Mouse (Mus musculus) MEL (cell line): ENCODE data around the gene Txndc5. TPM values are rescaled to one million over a fixed set of nuclear protein-coding genes. Genes with fewer than 3 reads are reported as not detected.

Source experiments
- DNase-seq: peaks from one replicate; pipeline ENCODE4 v3.0.0; 2011; ENCODE audit warnings: low read depth, low spot score
- H3K27ac ChIP-seq: 2 replicates; pipeline ENCODE4 v1.5.1; 2012; ENCODE audit warnings: low read depth, mild to moderate bottlenecking, control low read depth, low read length, moderate library complexity; ENCODE audit not compliant: control insufficient read depth
- H3K27me3 ChIP-seq, 2 experiments: fragments of 150-350 bp in 1 of 2; sonication (generic) in 1 of 2; 2 replicates each; pipeline ENCODE4 v1.6.1; 2012; ENCODE audit warnings: low read length in 2 of 2, mild to moderate bottlenecking in 2 of 2, improper control_type of control experiment in 1 of 2, moderate library complexity in 1 of 2; ENCODE audit not compliant: insufficient read depth in 2 of 2, control insufficient read depth in 1 of 2
- H3K36me3 ChIP-seq, 2 experiments: 2 replicates each; pipeline ENCODE4 v1.6.1; 2012 to 2014; ENCODE audit warnings: low read length in 2 of 2, improper control_type of control experiment in 1 of 2, inconsistent platforms in 1 of 2, mild to moderate bottlenecking in 1 of 2; ENCODE audit not compliant: insufficient read depth in 2 of 2, control insufficient read depth in 1 of 2
- H3K4me1 ChIP-seq, 2 experiments: fragments of 150-350 bp in 1 of 2; sonication (generic) in 1 of 2; 2 replicates each; pipeline ENCODE4 v1.6.1; 2012; ENCODE audit warnings: low read length in 2 of 2, improper control_type of control experiment in 1 of 2, mild to moderate bottlenecking in 1 of 2; ENCODE audit not compliant: insufficient read depth in 2 of 2, control insufficient read depth in 1 of 2
- H3K4me3 ChIP-seq, 2 experiments: fragments of 150-350 bp in 1 of 2; sonication (generic) in 1 of 2; 2 replicates each; pipeline ENCODE4 v1.5.1; 2012; ENCODE audit warnings: low read depth in 2 of 2, low read length in 2 of 2, mild to moderate bottlenecking in 2 of 2, moderate library complexity in 2 of 2, control low read depth in 1 of 2, improper control_type of control experiment in 1 of 2; ENCODE audit not compliant: control insufficient read depth in 1 of 2, insufficient read depth in 1 of 2
- H3K79me2 ChIP-seq: 2 replicates; pipeline ENCODE4 v1.6.1; 2012; ENCODE audit warnings: mild to moderate bottlenecking, low read length, moderate library complexity; ENCODE audit not compliant: control insufficient read depth, poor library complexity, insufficient read depth
- H3K9ac ChIP-seq: 2 replicates; pipeline ENCODE4 v1.6.1; 2012; ENCODE audit warnings: low read depth, mild to moderate bottlenecking, control low read depth, low read length, moderate library complexity; ENCODE audit not compliant: control insufficient read depth, poor library complexity, severe bottlenecking
- H3K9me3 ChIP-seq: fragments of 150-350 bp; sonication (generic); replicated peaks from 2 replicates; pipeline ENCODE4 v1.6.1; 2012; ENCODE audit warnings: mild to moderate bottlenecking, low read length, improper control_type of control experiment, moderate library complexity; ENCODE audit not compliant: insufficient read depth
- CHD1 ChIP-seq: IDR thresholded peaks from 2 replicates; pipeline ENCODE4 v1.6.1; 2012; ENCODE audit warnings: low read depth, mild to moderate bottlenecking, inconsistent platforms, low read length, improper control_type of control experiment
- CHD2 ChIP-seq: IDR thresholded peaks from 2 replicates; pipeline ENCODE4 v1.6.1; 2011; ENCODE audit warnings: low read length, improper control_type of control experiment
- E2F4 ChIP-seq: IDR thresholded peaks from 2 replicates; pipeline ENCODE4 v1.6.1; 2011; ENCODE audit warnings: low read depth, low read length, improper control_type of control experiment, borderline replicate concordance
- ELF1 ChIP-seq: IDR thresholded peaks from 2 replicates; pipeline ENCODE4 v1.6.1; 2014; ENCODE audit warnings: low read depth, mild to moderate bottlenecking, inconsistent platforms, low read length, improper control_type of control experiment, moderate library complexity
- ETS1 ChIP-seq: IDR thresholded peaks from 2 replicates; pipeline ENCODE4 v1.6.1; 2012; ENCODE audit warnings: low read depth, mild to moderate bottlenecking, inconsistent platforms, low read length, improper control_type of control experiment, moderate library complexity
- GABPA ChIP-seq: IDR thresholded peaks from 2 replicates; pipeline ENCODE4 v1.6.1; 2012; ENCODE audit warnings: low read depth, mild to moderate bottlenecking, inconsistent platforms, low read length, improper control_type of control experiment, moderate library complexity
- GATA1 ChIP-seq: IDR thresholded peaks from 2 replicates; pipeline ENCODE4 v1.6.1; 2011; ENCODE audit warnings: low read depth, low read length, improper control_type of control experiment
- HCFC1 ChIP-seq: IDR thresholded peaks from 2 replicates; pipeline ENCODE4 v1.6.1; 2012; ENCODE audit warnings: low read depth, mild to moderate bottlenecking, inconsistent platforms, low read length, improper control_type of control experiment, moderate library complexity
- JUND ChIP-seq: IDR thresholded peaks from 2 replicates; pipeline ENCODE4 v1.6.1; 2011; ENCODE audit warnings: low read depth, mild to moderate bottlenecking, improper control_type of control experiment, low read length
- KAT2A ChIP-seq: conservative IDR thresholded peaks from 2 replicates; pipeline ENCODE4 v1.6.1; 2012; ENCODE audit warnings: low read depth, low read length, improper control_type of control experiment, inconsistent platforms
- MAZ ChIP-seq: IDR thresholded peaks from 2 replicates; pipeline ENCODE4 v1.6.1; 2012; ENCODE audit warnings: low read depth, mild to moderate bottlenecking, inconsistent platforms, low read length, improper control_type of control experiment
- MEF2A ChIP-seq: IDR thresholded peaks from 2 replicates; pipeline ENCODE4 v1.6.1; 2014; ENCODE audit warnings: low read depth, mild to moderate bottlenecking, inconsistent platforms, low read length, improper control_type of control experiment; ENCODE audit not compliant: poor library complexity, insufficient replicate concordance, severe bottlenecking; ENCODE audit errors: extremely low read depth
- MYB ChIP-seq: IDR thresholded peaks from 2 replicates; pipeline ENCODE4 v1.6.1; 2011; ENCODE audit warnings: mild to moderate bottlenecking, low read depth, low read length, improper control_type of control experiment
- MYC ChIP-seq: IDR thresholded peaks from 2 replicates; pipeline ENCODE4 v1.6.1; 2011; ENCODE audit warnings: low read depth, mild to moderate bottlenecking, low read length, improper control_type of control experiment, moderate library complexity
- NELFE ChIP-seq: IDR thresholded peaks from 2 replicates; pipeline ENCODE4 v1.6.1; 2011; ENCODE audit warnings: low read depth, low read length, improper control_type of control experiment
- POLR2AphosphoS5 ChIP-seq: IDR thresholded peaks from 2 replicates; pipeline ENCODE4 v1.6.1; 2012; ENCODE audit warnings: low read depth, borderline replicate concordance, mild to moderate bottlenecking, inconsistent platforms, low read length, moderate library complexity, mixed read lengths
- RAD21 ChIP-seq: IDR thresholded peaks from 2 replicates; pipeline ENCODE4 v1.6.1; 2011; ENCODE audit warnings: mild to moderate bottlenecking, low read depth, low read length, improper control_type of control experiment
- RCOR1 ChIP-seq: IDR thresholded peaks from 2 replicates; pipeline ENCODE4 v1.6.1; 2012; ENCODE audit warnings: low read depth, mild to moderate bottlenecking, inconsistent platforms, low read length, improper control_type of control experiment
- SIN3A ChIP-seq: IDR thresholded peaks from 2 replicates; pipeline ENCODE4 v1.6.1; 2012; ENCODE audit warnings: low read length, improper control_type of control experiment, inconsistent platforms
- SMC3 ChIP-seq: IDR thresholded peaks from 2 replicates; pipeline ENCODE4 v1.6.1; 2011; ENCODE audit warnings: low read depth, low read length, improper control_type of control experiment
- TAL1 ChIP-seq: IDR thresholded peaks from 2 replicates; pipeline ENCODE4 v1.6.1; 2012; ENCODE audit warnings: mild to moderate bottlenecking, inconsistent platforms, low read length, moderate library complexity, mixed read lengths
- TBP ChIP-seq: IDR thresholded peaks from 2 replicates; pipeline ENCODE4 v1.8.0; 2011; ENCODE audit warnings: low read depth, low read length, improper control_type of control experiment
- TCF12 ChIP-seq: IDR thresholded peaks from 2 replicates; pipeline ENCODE4 v1.6.1; 2014; ENCODE audit warnings: low read depth, mild to moderate bottlenecking, inconsistent platforms, low read length, improper control_type of control experiment, moderate library complexity
- USF1 ChIP-seq: IDR thresholded peaks from 2 replicates; pipeline ENCODE4 v1.6.1; 2014; ENCODE audit warnings: low read depth, mild to moderate bottlenecking, inconsistent platforms, low read length, improper control_type of control experiment, moderate library complexity
- USF2 ChIP-seq, 2 experiments: IDR thresholded peaks; 2 replicates each; pipeline ENCODE4 v1.6.1; 2011 to 2012; ENCODE audit warnings: improper control_type of control experiment in 2 of 2, low read length in 2 of 2, borderline replicate concordance in 1 of 2, inconsistent platforms in 1 of 2, low read depth in 1 of 2, mild to moderate bottlenecking in 1 of 2; ENCODE audit not compliant: insufficient read depth in 1 of 2
- ZC3H11A ChIP-seq: IDR thresholded peaks from 2 replicates; pipeline ENCODE4 v1.6.1; 2012; ENCODE audit warnings: low read depth, mild to moderate bottlenecking, inconsistent platforms, low read length, improper control_type of control experiment
- ZMIZ1 ChIP-seq: IDR thresholded peaks from 2 replicates; pipeline ENCODE4 v1.6.1; 2012; ENCODE audit warnings: low read depth, mild to moderate bottlenecking, inconsistent platforms, low read length, improper control_type of control experiment, moderate library complexity
- ZNF384 ChIP-seq: IDR thresholded peaks from 2 replicates; pipeline ENCODE4 v1.6.1; 2012; ENCODE audit warnings: low read depth, mild to moderate bottlenecking, inconsistent platforms, low read length, improper control_type of control experiment
- polyA plus RNA-seq, 2 experiments: library from polyadenylated mRNA; stranded (reverse) in 1 of 2; unstranded in 1 of 2; fragments of >175 nt in 1 of 2; fragments of >200 nt in 1 of 2; gene quantifications; 2 replicates each; pipeline versions ENCODE4 v1.2.1 to v1.2.4; 2012; ENCODE audit warnings: low replicate concordance in 2 of 2, low read depth in 1 of 2; ENCODE audit not compliant: insufficient read length in 2 of 2, insufficient read depth in 1 of 2, missing spikeins in 1 of 2
- total RNA-seq: library from RNA; depleted of rRNA; stranded (reverse); fragments of 300-350 nt; gene quantifications from 2 replicates; pipeline ENCODE4 v1.2.3, GENCODE M21; 2012

Txndc5 gene
- total and polyA plus RNA-seq, 3 experiments, result 87.3 to 114 TPM; not detected in 1

GRCm38 (mm10) chr13:38509681-38510341 is 18.8 kb downstream of the Txndc5 start:
- DNase-seq, result no peak
- peaks cover 0 to 11% of the 10 kb centered on the region in 2 experiments; a peak in 1 of 4 replicates for H3K36me3 ChIP-seq
- no peaks in the 10 kb centered on the region for H3K4me1 ChIP-seq

GRCm38 (mm10) chr13:38506936-38507335 is 21.7 kb downstream of the Txndc5 start:
- H3K27me3 ChIP-seq, result no peaks in the 10 kb centered on the region
- H3K9ac ChIP-seq, result no peak overlapping the region
- peaks cover 6 to 7% of the 10 kb centered on the region in 2 experiments; a peak in 3 of 4 replicates for H3K36me3 ChIP-seq
- no peaks in the 10 kb centered on the region for H3K79me2 ChIP-seq
- no peak overlapping the region for H3K27ac ChIP-seq
- no peak overlapping the region for H3K4me3 ChIP-seq
- no peak for DNase-seq
- no peaks in the 10 kb centered on the region for H3K9me3 ChIP-seq
- TF ChIP-seq USF1 (no peak), KAT2A (no peak), TBP (no peak), ELF1 (no peak), TAL1 (no peak), NELFE (no peak), ZNF384 (no peak), MYC (no peak), GATA1 (no peak), USF2 (IDR thresholded peaks at IDR 0.05; ENCODE audit: borderline replicate concordance in 1 of 2, insufficient read depth in 1 of 2, low read depth in 1 of 2, low read length in 2 of 2) (no peak), JUND (no peak), TCF12 (no peak), MEF2A (no peak), SMC3 (no peak), CHD1 (no peak), RCOR1 (no peak), MYB (no peak), GABPA (no peak), SIN3A (no peak), E2F4 (no peak)
- peaks cover 0 to 11% of the 10 kb centered on the region in 2 experiments; a peak in 2 of 4 replicates for H3K4me1 ChIP-seq

More at GRCm38 (mm10) chr13:38509681-38510341, 18.8 kb downstream of the Txndc5 start:
- Histone ChIP-seq H3K4me3 (no peak overlapping the region), H3K9me3 (no peaks in the 10 kb centered on the region), H3K27me3 (no peaks in the 10 kb centered on the region), H3K79me2 (no peaks in the 10 kb centered on the region), H3K27ac (no peak overlapping the region), H3K9ac (no peak overlapping the region)
- TF ChIP-seq SMC3, result no peak
- TF ChIP-seq ZC3H11A, result no peak
- no peak for TF ChIP-seq RCOR1
- TF ChIP-seq HCFC1, result no peak
- no peak for TF ChIP-seq USF1
- no peak for TF ChIP-seq ZMIZ1
- no peak for TF ChIP-seq RAD21
- TF ChIP-seq E2F4, result no peak
- no peak for TF ChIP-seq CHD2
- TF ChIP-seq POLR2AphosphoS5, result no peak
- TF ChIP-seq MAZ, result no peak
- no peak for TF ChIP-seq GABPA
- TF ChIP-seq NELFE, result no peak
- no peak for TF ChIP-seq ETS1
- no peak for TF ChIP-seq MEF2A
- no peak for TF ChIP-seq KAT2A
- TF ChIP-seq TAL1, result no peak
